Mouse (Mus musculus) heart, postnatal 10 days (tissue): ENCODE results near the gene Slc6a9. TPM values are rescaled to one million over a fixed set of nuclear protein-coding genes. Genes with fewer than 3 reads are reported as not detected.

Experiments used
- DNase-seq, 2 experiments: peaks; one replicate each; pipeline ENCODE4 v3.0.0; 2021
- intact Hi-C: fragments of 180-260 bp; cut with DNase I; formaldehyde crosslinking; loops from one replicate; pipeline ENCODE4 v1.15.1; 2025
- total RNA-seq, 2 experiments: library from RNA; stranded (reverse); gene quantifications; 2 replicates each; pipeline ENCODE4 v1.2.3; 2021

The Slc6a9 gene
- total RNA-seq, 2 experiments from 2014 or later = 5.0 to 5.5 TPM

- intact Hi-C loops = no loop called here
These were observed 36.1 kb downstream of the Slc6a9 start for GRCm38 (mm10) chr4:117870437-117870836.

GRCm38 (mm10) chr4:117871787-117872186, 37.5 kb downstream of the Slc6a9 start:
- intact Hi-C loops = no loop called here
- no peak for DNase-seq

More at GRCm38 (mm10) chr4:117870437-117870836, 36.1 kb downstream of the Slc6a9 start:
- no peak for DNase-seq

GRCm38 (mm10) chr4:117872471-117872886, 38.2 kb downstream of the Slc6a9 start, which contains the start of gene Ccdc24:
Ccdc24 (minus strand) TSS chr4:117872557.
- DNase-seq = no peak
- intact Hi-C loops = no loop called here

- intact Hi-C loops = no loop called here
- no peak for DNase-seq
These were observed 39.3 kb downstream of the Slc6a9 start for GRCm38 (mm10) chr4:117873615-117874014.

- DNase-seq = no peak
- intact Hi-C loops = no loop called here
These were observed 44.0 kb downstream of the Slc6a9 start for GRCm38 (mm10) chr4:117878301-117878700.

- no peak for DNase-seq
- intact Hi-C loops = no loop called here
These were observed 44.4 kb downstream of the Slc6a9 start for GRCm38 (mm10) chr4:117878703-117879102.

GRCm38 (mm10) chr4:117882701-117883691, 48.7 kb downstream of the Slc6a9 start, which contains the start of gene B4galt2:
B4galt2 (minus strand) TSS chr4:117883487.
- intact Hi-C loops = loop anchor here (1.0 kb wide), 1 partner anchor 200 kb away; no protein-coding TSS in a partner anchor

GRCm38 (mm10) chr4:117884146-117884545, 49.8 kb downstream of the Slc6a9 start:
- intact Hi-C loops = no loop called here
- DNase-seq = no peak

More at GRCm38 (mm10) chr4:117882701-117883691, 48.7 kb downstream of the Slc6a9 start, which contains the start of gene B4galt2:
- peak; percentile 67 to 68 for DNase-seq

- intact Hi-C loops = no loop called here
- no peak for DNase-seq
These were observed 50.8 kb downstream of the Slc6a9 start for GRCm38 (mm10) chr4:117885093-117885492.

- intact Hi-C loops = no loop called here
- no peak for DNase-seq
These were observed 51.7 kb downstream of the Slc6a9 start for GRCm38 (mm10) chr4:117885994-117886393.

- peak in 1 of 2 experiments; percentile 27 for DNase-seq
- intact Hi-C loops = no loop called here
These were observed 52.3 kb downstream of the Slc6a9 start for GRCm38 (mm10) chr4:117886644-117887043.

- intact Hi-C loops = no loop called here
- peak; percentile 95 for DNase-seq
These were observed 52.8 kb downstream of the Slc6a9 start, which contains the start of gene Atp6v0b for GRCm38 (mm10) chr4:117887133-117887532. Atp6v0b (minus strand) TSS chr4:117887333.

GRCm38 (mm10) chr4:117887920-117888319, 53.6 kb downstream of the Slc6a9 start:
- DNase-seq = no peak
- intact Hi-C loops = no loop called here

- DNase-seq = no peak
- intact Hi-C loops = no loop called here
These were observed 55.2 kb downstream of the Slc6a9 start for GRCm38 (mm10) chr4:117889471-117889870.

- DNase-seq = no peak
These were observed 55.7 kb downstream of the Slc6a9 start for GRCm38 (mm10) chr4:117890031-117890430.

GRCm38 (mm10) chr4:117890750-117891149, 56.4 kb downstream of the Slc6a9 start:
- intact Hi-C loops = loop anchor here (2.0 kb wide), 1 partner anchor 24 kb away; the partner anchor contains the start of gene Ipo13
- no peak for DNase-seq

More at GRCm38 (mm10) chr4:117890031-117890430, 55.7 kb downstream of the Slc6a9 start:
- intact Hi-C loops = loop anchor here (2.0 kb wide), 1 partner anchor 25 kb away; the partner anchor contains the start of gene Ipo13

- DNase-seq = peak; percentile 88 to 91
- intact Hi-C loops = loop anchor here (2.0 kb wide), 1 partner anchor 23 kb away; the partner anchor contains the start of gene Ipo13
These were observed 57.4 kb downstream of the Slc6a9 start, which contains the start of gene Dph2 for GRCm38 (mm10) chr4:117891738-117892161. Dph2 (minus strand) TSS chr4:117892032.

GRCm38 (mm10) chr4:117893376-117893775, 59.1 kb downstream of the Slc6a9 start:
- intact Hi-C loops = no loop called here
- peak; percentile 49 to 68 for DNase-seq

GRCm38 (mm10) chr4:117894601-117895000, 60.3 kb downstream of the Slc6a9 start:
- intact Hi-C loops = no loop called here
- DNase-seq = no peak

GRCm38 (mm10) chr4:117895339-117895738, 61.0 kb downstream of the Slc6a9 start:
- intact Hi-C loops = no loop called here
- no peak for DNase-seq

GRCm38 (mm10) chr4:117896031-117896430, 61.7 kb downstream of the Slc6a9 start:
- DNase-seq = no peak
- intact Hi-C loops = no loop called here
